Mouse (Mus musculus) heart, embryonic 14.5 days (tissue): Measurements from ENCODE around the gene Cript. TPM values are rescaled to one million over a fixed set of nuclear protein-coding genes. Genes with fewer than 3 reads are reported as not detected.

Experiments used
- ATAC-seq: fragments of 200-750 bp; cut with Nextera tagmentation; 2 replicates; pipeline ENCODE4 v1.8.0; 2017; ENCODE audit warnings: low read depth, moderate TSS enrichment; ENCODE audit not compliant: insufficient number of reproducible peaks, insufficient read depth, low FRiP score
- H3K27ac ChIP-seq, 2 experiments: fragments of 200-500 bp in 1 of 2; fragments of 300-500 bp in 1 of 2; sonication (generic) in 1 of 2; replicated peaks in 1 of 2; 2 replicates each; pipeline ENCODE4 v1.5.1; 2012 to 2014; ENCODE audit warnings: low read depth in 2 of 2, low read length in 2 of 2, control low read depth in 1 of 2, mild to moderate bottlenecking in 1 of 2, mixed read lengths in 1 of 2; ENCODE audit not compliant: control insufficient read depth in 1 of 2, insufficient read depth in 1 of 2
- H3K27me3 ChIP-seq: fragments of 300-500 bp; sonication (generic); 2 replicates; pipeline ENCODE4 v1.6.1; 2014; ENCODE audit warnings: mild to moderate bottlenecking, low read length, control low read depth; ENCODE audit not compliant: control insufficient read depth, insufficient read depth
- H3K36me3 ChIP-seq: fragments of 300-500 bp; sonication (generic); 2 replicates; pipeline ENCODE4 v1.6.1; 2014; ENCODE audit warnings: mild to moderate bottlenecking, control low read depth, low read length, mixed read lengths; ENCODE audit not compliant: control insufficient read depth, insufficient read depth
- H3K4me1 ChIP-seq, 2 experiments: fragments of 200-500 bp in 1 of 2; fragments of 300-500 bp in 1 of 2; sonication (generic) in 1 of 2; 2 replicates each; pipeline ENCODE4 v1.6.1; 2012 to 2014; ENCODE audit warnings: low read length in 2 of 2, control low read depth in 1 of 2, mixed read lengths in 1 of 2; ENCODE audit not compliant: control insufficient read depth in 2 of 2, insufficient read depth in 2 of 2
- H3K4me2 ChIP-seq: fragments of 300-500 bp; sonication (generic); 2 replicates; pipeline ENCODE4 v1.6.1; 2014; ENCODE audit warnings: mild to moderate bottlenecking, low read length
- H3K4me3 ChIP-seq, 2 experiments: fragments of 200-500 bp in 1 of 2; fragments of 300-500 bp in 1 of 2; sonication (generic) in 1 of 2; 2 replicates each; pipeline ENCODE4 v1.5.1; 2012 to 2014; ENCODE audit warnings: low read length in 2 of 2, mild to moderate bottlenecking in 2 of 2, control low read depth in 1 of 2, low read depth in 1 of 2, moderate library complexity in 1 of 2; ENCODE audit not compliant: control insufficient read depth in 1 of 2, insufficient read depth in 1 of 2
- H3K9ac ChIP-seq: fragments of 300-500 bp; sonication (generic); 2 replicates; pipeline ENCODE4 v1.6.1; 2014; ENCODE audit warnings: mild to moderate bottlenecking, low read length
- H3K9me3 ChIP-seq: fragments of 300-500 bp; sonication (generic); 2 replicates; pipeline ENCODE4 v1.6.1; 2016; ENCODE audit warnings: low read length, control low read depth; ENCODE audit not compliant: control insufficient read depth
- WGBS: fragments of 180-500 bp; shearing (Covaris S2); extraction: QIAGEN DNeasy Blood & Tissue Kit; methylation state at CpG from one replicate; pipeline ENCODE4 v1.1.7; 2014; 5-methylcytosine and 5-hydroxymethylcytosine counted together
- polyA plus RNA-seq: library from polyadenylated mRNA; unstranded; fragments of >200 nt; fragmentation: Nextera tagmentation; extraction: Ambion mirVana; gene quantifications from 2 replicates; pipeline ENCODE4 v1.2.1, GENCODE M21; 2014

Cript gene
- polyA plus RNA-seq, 1 experiment from 2014 or later: 130 TPM

DNA sequence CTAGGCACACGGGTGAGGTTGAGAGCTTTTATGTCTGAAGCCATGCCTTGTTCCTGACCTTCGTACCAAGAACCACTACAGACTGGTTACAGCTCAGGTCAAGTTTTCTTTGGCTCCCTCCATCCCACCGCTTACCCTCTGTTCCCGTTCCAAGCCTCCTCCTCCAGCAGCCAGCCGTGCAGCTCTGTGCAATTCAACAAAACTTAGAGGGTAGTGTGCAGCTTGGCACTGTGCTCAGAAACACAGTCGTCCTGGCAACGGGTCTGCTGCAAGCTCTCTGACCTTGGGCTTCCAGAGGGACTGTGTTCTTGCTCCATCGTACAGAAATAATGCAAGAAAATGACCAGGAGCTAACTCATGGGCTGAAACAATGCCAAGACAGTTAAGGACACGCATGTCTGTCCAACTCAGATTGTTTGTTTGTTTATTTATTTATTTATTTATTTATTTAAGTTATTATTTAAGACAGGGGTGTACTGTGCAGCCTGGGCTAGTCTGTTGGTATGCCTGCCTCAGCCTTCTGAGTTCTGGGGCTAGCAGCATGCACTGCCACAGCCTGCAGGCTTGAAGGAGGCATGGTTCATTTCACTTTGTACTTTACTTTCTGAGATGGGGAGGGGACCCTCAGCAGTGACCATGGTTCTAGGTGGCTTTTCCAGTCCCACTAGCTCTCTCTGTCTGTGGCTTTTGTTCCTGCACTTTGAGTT, 25.3 kb downstream of the Cript start:
- Histone ChIP-seq H3K9me3 (no peaks in the 10 kb centered on the region), H3K27me3 (no peaks in the 10 kb centered on the region), H3K27ac (no peak overlapping the region), H3K4me3 (no peak overlapping the region), H3K4me2 (no peak overlapping the region), H3K36me3 (no peaks in the 10 kb centered on the region), H3K9ac (no peak overlapping the region), H3K4me1 (peaks cover 11 to 12% of the 10 kb centered on the region in 2 experiments)
- 0 out of 2 replicates have a peak, but pooled peaks have one; percentile 19 for ATAC-seq
- 62% methylated on average over 9 of the region's 9 CpGs for WGBS

DNA sequence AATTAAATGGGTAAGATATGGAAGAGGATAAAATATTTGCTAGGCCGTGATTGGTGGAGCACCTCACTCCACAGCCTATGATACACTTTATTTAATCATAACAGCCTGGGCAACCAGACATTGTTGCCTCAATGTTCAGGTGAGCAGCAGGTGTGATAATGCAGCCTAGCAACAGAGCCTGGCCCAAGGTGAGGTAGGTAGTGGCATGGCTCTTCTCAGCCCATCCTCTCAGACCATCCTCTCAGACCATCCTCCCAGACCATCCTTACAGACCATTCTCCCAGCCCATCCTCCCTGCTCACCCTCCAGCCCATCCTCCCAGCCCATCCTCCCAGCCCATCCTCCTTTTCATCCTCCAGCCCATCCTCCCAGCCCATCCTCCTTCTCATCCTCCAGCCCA, 26.3 kb downstream of the Cript start:
- no peak overlapping the region for H3K4me3 ChIP-seq
- H3K27me3 ChIP-seq: no peaks in the 10 kb centered on the region
- H3K4me2 ChIP-seq: no peak overlapping the region
- ATAC-seq: no peak
- 92% methylated on average over 1 of the region's 1 CpGs for WGBS
- no peak overlapping the region for H3K27ac ChIP-seq
- no peaks in the 10 kb centered on the region for H3K9me3 ChIP-seq
- H3K4me1 ChIP-seq: peaks cover 13 to 17% of the 10 kb centered on the region in 2 experiments
- H3K9ac ChIP-seq: no peak overlapping the region
- H3K36me3 ChIP-seq: no peaks in the 10 kb centered on the region

DNA sequence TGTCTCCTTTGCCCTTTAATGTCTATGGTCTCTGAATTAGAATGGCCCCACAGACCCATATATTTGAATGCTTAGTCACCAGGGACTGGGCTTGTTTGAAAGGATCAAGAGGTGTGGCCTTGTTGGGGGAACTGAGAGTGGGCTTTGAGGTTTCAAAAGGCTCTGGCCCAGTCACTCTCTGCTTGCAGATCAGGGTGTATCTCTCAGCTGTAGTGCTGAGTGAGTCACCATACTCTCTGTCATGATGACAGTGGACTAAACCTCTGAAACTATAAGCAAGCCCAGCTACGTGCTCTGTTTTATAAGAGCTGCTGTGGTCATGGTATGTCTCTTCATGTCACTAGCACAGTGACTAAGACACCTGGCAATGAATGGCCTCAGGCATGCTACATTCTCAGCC, 27.1 kb downstream of the Cript start:
- ATAC-seq: no peak
- no peak overlapping the region for H3K27ac ChIP-seq
- WGBS: 75% methylated on average over 1 of the region's 1 CpGs
- H3K4me2 ChIP-seq: no peak overlapping the region
- no peaks in the 10 kb centered on the region for H3K36me3 ChIP-seq
- peaks cover 13 to 18% of the 10 kb centered on the region in 2 experiments for H3K4me1 ChIP-seq
- no peak overlapping the region for H3K9ac ChIP-seq
- no peaks in the 10 kb centered on the region for H3K9me3 ChIP-seq
- H3K27me3 ChIP-seq: no peaks in the 10 kb centered on the region
- no peak overlapping the region for H3K4me3 ChIP-seq

DNA sequence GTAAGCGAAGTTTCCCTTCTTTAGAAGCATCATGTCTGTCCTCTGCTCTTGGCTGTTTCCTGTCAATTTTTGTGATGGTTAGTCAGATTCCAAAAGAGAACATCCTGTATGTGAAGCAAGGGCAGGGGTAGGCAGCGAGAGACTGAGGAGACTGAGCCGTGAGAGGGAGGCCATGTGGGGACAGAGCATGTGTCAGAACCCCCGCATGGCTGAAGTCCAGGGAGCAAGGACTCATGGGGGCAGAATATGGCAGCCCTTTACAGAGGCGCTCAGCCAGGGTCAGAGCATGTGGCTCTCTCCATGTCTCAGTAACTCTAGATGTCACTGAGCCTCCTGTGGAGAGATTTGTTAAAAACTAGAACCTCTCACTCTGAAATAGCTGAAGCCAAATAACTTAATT, 28.6 kb downstream of the Cript start:
- no peaks in the 10 kb centered on the region for H3K9me3 ChIP-seq
- no peaks in the 10 kb centered on the region for H3K36me3 ChIP-seq
- no peak overlapping the region for H3K9ac ChIP-seq
- no peaks in the 10 kb centered on the region for H3K27me3 ChIP-seq
- WGBS: 74% methylated on average over 5 of the region's 5 CpGs
- no peak overlapping the region for H3K4me3 ChIP-seq
- H3K4me1 ChIP-seq: peaks cover 18 to 21% of the 10 kb centered on the region in 2 experiments
- H3K27ac ChIP-seq: no peak overlapping the region
- ATAC-seq: no peak
- no peak overlapping the region for H3K4me2 ChIP-seq

DNA sequence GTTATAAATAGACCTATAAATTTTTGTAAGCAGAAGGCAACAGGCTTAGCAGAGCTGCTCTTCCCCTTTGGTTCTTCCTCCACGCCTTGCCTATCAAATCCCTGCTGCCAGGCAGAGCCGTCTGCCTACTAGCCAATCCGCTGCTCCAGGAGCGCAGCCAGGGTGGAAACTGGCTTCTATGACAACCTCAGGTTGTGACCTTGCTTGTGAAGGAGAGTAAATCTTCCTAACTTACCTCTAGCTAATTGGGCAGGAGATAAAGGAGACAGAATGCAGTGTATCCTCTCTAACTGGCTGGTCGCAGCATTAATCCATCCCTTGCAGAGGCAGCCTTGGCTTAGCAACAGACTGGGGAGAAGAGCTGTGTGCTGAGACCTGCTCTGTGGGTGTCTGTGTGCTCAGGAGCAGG, 29.7 kb downstream of the Cript start:
- WGBS: 19% methylated on average over 5 of the region's 5 CpGs
- Histone ChIP-seq H3K4me2 (peak overlapping the region; percentile 14; the same call in 1 of the 2 replicates), H3K4me3 (no peak overlapping the region), H3K4me1 (peaks cover 18 to 21% of the 10 kb centered on the region in 2 experiments), H3K27me3 (no peaks in the 10 kb centered on the region), H3K36me3 (no peaks in the 10 kb centered on the region), H3K9me3 (no peaks in the 10 kb centered on the region), H3K9ac (peak overlapping the region; percentile 49; the same call in 1 of the 2 replicates), H3K27ac (peak overlapping the region; percentile 34 to 64)
- no peak; the same call in 1 of the 2 replicates for ATAC-seq

DNA sequence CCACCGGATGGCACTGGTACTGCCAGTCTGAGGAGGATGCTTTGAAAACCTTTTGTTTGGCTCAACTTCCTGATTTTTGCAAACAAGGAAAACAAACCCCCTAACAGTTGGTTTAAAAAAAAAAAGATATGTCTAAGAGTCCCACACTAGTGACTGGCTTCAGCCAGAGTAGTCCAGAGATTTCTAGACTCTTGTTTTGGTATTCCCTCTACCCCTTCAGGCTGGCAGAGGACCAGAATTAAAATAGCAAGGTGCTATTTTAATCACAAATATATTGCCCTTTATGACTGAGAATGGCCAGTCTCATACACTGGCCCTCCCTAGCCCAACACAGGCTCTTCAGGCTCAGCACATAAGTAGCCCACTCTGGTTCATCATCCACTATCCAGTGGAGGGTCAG, 30.3 kb downstream of the Cript start:
- Histone ChIP-seq H3K9ac (no peak overlapping the region), H3K4me2 (peak overlapping the region; percentile 14; the same call in 1 of the 2 replicates), H3K4me1 (peaks cover 15 to 21% of the 10 kb centered on the region in 2 experiments), H3K4me3 (no peak overlapping the region), H3K27me3 (no peaks in the 10 kb centered on the region), H3K27ac (peak overlapping the region; percentile 34 to 64; a peak in 2 of 4 replicates), H3K36me3 (no peaks in the 10 kb centered on the region), H3K9me3 (no peaks in the 10 kb centered on the region)
- no peak for ATAC-seq
- WGBS: 74% methylated on average over 1 of the region's 1 CpGs

DNA sequence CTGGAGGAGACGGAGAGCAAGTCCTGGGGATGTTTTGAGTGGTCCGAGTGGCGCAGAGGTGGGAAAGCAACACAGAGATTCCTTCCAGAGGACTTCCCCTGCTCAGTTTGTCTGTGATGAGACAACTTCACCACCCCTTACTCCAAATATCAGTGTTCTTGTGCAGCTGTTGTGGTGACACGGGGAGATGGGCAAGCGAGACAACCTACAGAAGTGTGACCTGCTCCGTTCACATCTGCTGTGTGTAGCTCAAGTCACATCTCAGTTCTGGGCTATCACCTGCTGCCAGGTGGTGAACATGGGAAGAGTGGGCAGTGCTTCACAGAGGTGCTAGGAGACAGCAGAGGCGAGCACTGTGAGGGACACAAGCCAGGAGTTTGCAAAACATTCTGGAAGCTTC, 31.4 kb downstream of the Cript start:
- 87% methylated on average over 7 of the region's 7 CpGs for WGBS

More for the DNA sequence above, 31.4 kb downstream of the Cript start:
- H3K9me3 ChIP-seq: no peaks in the 10 kb centered on the region
- H3K4me2 ChIP-seq: no peak overlapping the region
- H3K27ac ChIP-seq: no peak overlapping the region
- H3K27me3 ChIP-seq: no peaks in the 10 kb centered on the region
- no peak overlapping the region for H3K4me3 ChIP-seq
- H3K9ac ChIP-seq: no peak overlapping the region
- H3K36me3 ChIP-seq: no peaks in the 10 kb centered on the region
- peaks cover 15 to 21% of the 10 kb centered on the region in 2 experiments for H3K4me1 ChIP-seq
- ATAC-seq: no peak
